ENCODE assay signal across 25 mouse cellular contexts in the genomic region with DNA sequence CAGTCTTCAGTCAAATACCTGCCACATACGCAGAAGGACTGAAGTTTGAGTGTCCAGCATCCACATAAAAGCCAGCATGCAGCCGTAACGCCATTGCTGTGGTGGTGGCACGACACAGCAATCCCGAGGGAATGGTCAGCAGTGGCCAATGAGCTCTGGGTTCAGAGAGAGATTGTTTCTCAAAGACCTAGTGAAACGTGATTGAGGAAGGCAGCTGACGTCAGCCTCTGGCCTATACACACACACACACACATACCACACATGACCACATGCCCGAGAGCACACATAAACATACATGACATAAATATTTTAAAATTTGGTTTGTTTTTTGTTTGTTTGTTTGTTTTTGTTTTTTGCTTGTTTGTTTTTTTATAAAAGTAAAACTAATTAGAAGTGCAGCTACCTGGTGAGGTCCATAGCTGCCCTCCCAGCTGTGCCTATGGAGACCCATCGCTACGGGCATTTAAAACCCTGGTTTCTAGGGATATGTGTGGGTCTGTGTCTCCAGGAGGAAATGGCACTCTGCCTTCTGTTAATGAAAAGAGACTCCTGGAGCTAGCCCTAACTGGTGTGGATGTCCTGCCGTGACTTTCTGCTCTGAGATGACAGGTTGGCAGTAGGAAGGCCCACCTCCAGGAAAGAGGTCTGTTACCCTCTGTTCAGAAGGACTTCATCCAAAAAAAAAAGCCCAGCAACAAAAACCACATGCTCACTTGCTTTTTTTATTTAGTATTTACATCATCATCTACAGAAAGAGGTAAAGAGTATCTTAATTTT.
DNase-seq lines count a peak whose midpoint lies in the region; ATAC-seq lines count a peak whose summit lies in the region.
"Had no signal": no experiment of that assay in that cellular context is flagged by ENCODE, and none has a peak within 500 bp of the region (broad histone marks: within the 10 kb centered on the region; RNA-seq: fewer than 3 reads in every experiment).

No protein-coding gene starts in this region.

- H3K27ac ChIP-seq in embryonic facial prominence, embryonic 12.5 days: 0 out of 2 replicates have a peak overlapping the region, but pooled peaks have one; percentile 6
- H3K27ac ChIP-seq in embryonic facial prominence, embryonic 10.5 days (replicated peaks): no peak overlapping the region
- H3K27ac ChIP-seq in limb, embryonic 12.5 days: peak overlapping the region; percentile 2; the same call in 1 of the 2 replicates
- no peak overlapping the region for H3K27ac ChIP-seq in limb, embryonic 10.5 days
- H3K27ac ChIP-seq: forebrain, embryonic 13.5 days; gastrocnemius, adult 2 months; heart, embryonic 10.5 days; kidney, postnatal 0 days; liver, embryonic 15.5 days; midbrain, embryonic 10.5 days; neural tube, embryonic 13.5 days; stomach, embryonic 15.5 days had no signal

- no peak overlapping the region for H3K4me3 ChIP-seq in embryonic facial prominence, embryonic 12.5 days
- H3K4me3 ChIP-seq in embryonic facial prominence, embryonic 10.5 days: no peak overlapping the region
- no peak overlapping the region for H3K4me3 ChIP-seq in limb, embryonic 12.5 days (replicated peaks)
- no peak overlapping the region for H3K4me3 ChIP-seq in limb, embryonic 10.5 days
- H3K4me3 ChIP-seq: forebrain, embryonic 13.5 days; gastrocnemius, adult 2 months; heart, embryonic 10.5 days; liver, embryonic 15.5 days; midbrain, embryonic 10.5 days; myocyte; neural tube, embryonic 13.5 days; stomach, embryonic 15.5 days had no signal

- H3K9me3 ChIP-seq in embryonic facial prominence, embryonic 12.5 days: no peaks in the 10 kb centered on the region
- peaks cover 5% of the 10 kb centered on the region; the same call in 1 of the 2 replicates for H3K9me3 ChIP-seq in embryonic facial prominence, embryonic 10.5 days
- H3K9me3 ChIP-seq in limb, embryonic 12.5 days: peaks cover 6% of the 10 kb centered on the region; the same call in 1 of the 2 replicates
- no peaks in the 10 kb centered on the region for H3K9me3 ChIP-seq in limb, embryonic 10.5 days (replicated peaks)
- H3K9me3 ChIP-seq: forebrain, embryonic 13.5 days; heart, embryonic 10.5 days; liver, embryonic 15.5 days; neural tube, embryonic 13.5 days; stomach, embryonic 15.5 days had no signal

- WGBS in embryonic facial prominence, embryonic 12.5 days: 79% methylated on average over 11 of the region's 11 CpGs
- 79% methylated on average over 11 of the region's 11 CpGs for whole genome bisulfite sequencing in embryonic facial prominence, embryonic 10.5 days
- 72% methylated on average over 11 of the region's 11 CpGs for WGBS in limb, embryonic 12.5 days
- WGBS in limb, embryonic 10.5 days: 88% methylated on average over 11 of the region's 11 CpGs

- H3K27me3 ChIP-seq in embryonic facial prominence, embryonic 12.5 days: no peaks in the 10 kb centered on the region
- no peaks in the 10 kb centered on the region for H3K27me3 ChIP-seq in embryonic facial prominence, embryonic 10.5 days (replicated peaks; ENCODE audit: low read depth, poor library complexity, severe bottlenecking)
- no peaks in the 10 kb centered on the region for H3K27me3 ChIP-seq in limb, embryonic 12.5 days
- no peaks in the 10 kb centered on the region for H3K27me3 ChIP-seq in limb, embryonic 10.5 days (ENCODE audit: low read depth, poor library complexity, severe bottlenecking)
- H3K27me3 ChIP-seq: forebrain, embryonic 13.5 days; liver, embryonic 15.5 days; neural tube, embryonic 13.5 days; stomach, embryonic 15.5 days had no signal

- no peak for DNase-seq in embryonic facial prominence, embryonic 10.5 days (ENCODE audit: low spot score)
- DNase-seq in limb, embryonic 10.5 days (ENCODE audit: low spot score): no peak
- peak; percentile 64 to 75 for DNase-seq in cerebellum, postnatal 14 days
- no peak for DNase-seq in lung, postnatal 4 days
- no peak for DNase-seq in layer of hippocampus, adult 9-11 months
- DNase-seq in spleen, postnatal 36 days (ENCODE audit: low spot score in 2 of 2): no peak
- DNase-seq: adrenal gland, postnatal 14 days; gastrocnemius, adult 2 months; heart, postnatal 4 days; kidney, adult 18-20 months; liver; right cerebral cortex, postnatal 4 days; thymus, postnatal 25 days had no signal

- H3K4me1 ChIP-seq in embryonic facial prominence, embryonic 12.5 days: peaks cover 14% of the 10 kb centered on the region; the same call in 1 of the 2 replicates
- peaks cover 24% of the 10 kb centered on the region for H3K4me1 ChIP-seq in embryonic facial prominence, embryonic 10.5 days
- peaks cover 26% of the 10 kb centered on the region for H3K4me1 ChIP-seq in limb, embryonic 12.5 days (replicated peaks)
- peaks cover 22% of the 10 kb centered on the region for H3K4me1 ChIP-seq in limb, embryonic 10.5 days
- H3K4me1 ChIP-seq: forebrain, embryonic 13.5 days; heart, embryonic 10.5 days; liver, embryonic 15.5 days; midbrain, embryonic 10.5 days; neural tube, embryonic 13.5 days; stomach, embryonic 15.5 days had no signal

- no peak for ATAC-seq in embryonic facial prominence, embryonic 12.5 days (ENCODE audit: insufficient number of reproducible peaks, insufficient read depth, low FRiP score, low TSS enrichment)
- ATAC-seq in limb, embryonic 12.5 days (ENCODE audit: insufficient number of reproducible peaks, insufficient read depth, low FRiP score, low TSS enrichment, low read depth): no peak
- ATAC-seq: CD4-positive, CD25-positive, alpha-beta regulatory T cell, adult 4 months; forebrain, embryonic 13.5 days; midbrain, embryonic 16.5 days had no signal

- no peak overlapping the region for H3K4me2 ChIP-seq in embryonic facial prominence, embryonic 12.5 days (replicated peaks)
- H3K4me2 ChIP-seq in limb, embryonic 12.5 days: no peak overlapping the region
- H3K4me2 ChIP-seq: forebrain, embryonic 13.5 days; liver, embryonic 15.5 days; neural tube, embryonic 13.5 days; stomach, embryonic 15.5 days had no signal

- H3K36me3 ChIP-seq in embryonic facial prominence, embryonic 12.5 days: peaks cover 21% of the 10 kb centered on the region
- peaks cover 55% of the 10 kb centered on the region for H3K36me3 ChIP-seq in embryonic facial prominence, embryonic 10.5 days (replicated peaks)
- peaks cover 42% of the 10 kb centered on the region for H3K36me3 ChIP-seq in limb, embryonic 12.5 days
- peaks cover 66% of the 10 kb centered on the region for H3K36me3 ChIP-seq in limb, embryonic 10.5 days
- H3K36me3 ChIP-seq: neural tube, embryonic 13.5 days had no signal

- no peak overlapping the region for H3K9ac ChIP-seq in embryonic facial prominence, embryonic 12.5 days
- no peak overlapping the region for H3K9ac ChIP-seq in limb, embryonic 12.5 days (replicated peaks)
- H3K9ac ChIP-seq: forebrain, embryonic 13.5 days; liver, embryonic 15.5 days; neural tube, embryonic 13.5 days; stomach, embryonic 15.5 days had no signal

Comparison
In these comparisons a context has a peak if more than half of its experiments do, and no peak if none do; other contexts are left out.
1. H3K27ac ChIP-seq: peak in embryonic facial prominence, embryonic 12.5 days (single experiment) and limb, embryonic 12.5 days (single experiment); none in embryonic facial prominence, embryonic 10.5 days (single experiment) and limb, embryonic 10.5 days (single experiment).
2. DNase-seq: peak in cerebellum, postnatal 14 days (2 of 2); none in embryonic facial prominence, embryonic 10.5 days (single experiment), limb, embryonic 10.5 days (single experiment), lung, postnatal 4 days (0 of 2), layer of hippocampus, adult 9-11 months (single experiment) and spleen, postnatal 36 days (0 of 2).